Mouse (Mus musculus) ES-E14 (cell line): ENCODE measurements around the gene Il1r1. TPM values are rescaled to one million over a fixed set of nuclear protein-coding genes. Genes with fewer than 3 reads are reported as not detected.

Experiments used
- DNase-seq: peaks from one replicate; pipeline ENCODE4 v3.0.0-alpha.2; 2013; ENCODE audit warnings: low read depth, low spot score
- H3K27ac ChIP-seq: 2 replicates; pipeline ENCODE4 v1.5.1; 2012; ENCODE audit warnings: low read depth, mild to moderate bottlenecking, low read length, moderate library complexity, mixed read lengths; ENCODE audit not compliant: poor library complexity, insufficient read depth, severe bottlenecking
- H3K36me3 ChIP-seq: 2 replicates; pipeline ENCODE4 v1.6.1; 2012; ENCODE audit warnings: mild to moderate bottlenecking, low read length, moderate library complexity, mixed read lengths; ENCODE audit not compliant: control insufficient read depth, poor library complexity, insufficient read depth, severe bottlenecking
- H3K4me1 ChIP-seq, 2 experiments: fragments of 150-350 bp in 1 of 2; sonication (generic) in 1 of 2; 2 replicates each; pipeline ENCODE4 v1.6.1; 2012; ENCODE audit warnings: low read length in 2 of 2, mild to moderate bottlenecking in 1 of 2, mixed read lengths in 1 of 2; ENCODE audit not compliant: control insufficient read depth in 2 of 2, insufficient read depth in 2 of 2, poor library complexity in 1 of 2
- H3K4me3 ChIP-seq, 2 experiments: fragments of 150-350 bp in 1 of 2; sonication (generic) in 1 of 2; 2 replicates each; pipeline ENCODE4 v1.5.1; 2012; ENCODE audit warnings: low read length in 2 of 2, low read depth in 1 of 2, mild to moderate bottlenecking in 1 of 2, mixed read lengths in 1 of 2; ENCODE audit not compliant: insufficient read depth in 1 of 2, poor library complexity in 1 of 2, severe bottlenecking in 1 of 2
- H3K9ac ChIP-seq: 2 replicates; pipeline ENCODE4 v1.6.1; 2012; ENCODE audit warnings: low read depth, mild to moderate bottlenecking, low read length, mixed read lengths; ENCODE audit not compliant: poor library complexity, insufficient read depth, severe bottlenecking
- H3K9me3 ChIP-seq: fragments of 150-350 bp; sonication (generic); 2 replicates; pipeline ENCODE4 v1.6.1; 2012; ENCODE audit warnings: low read depth, mild to moderate bottlenecking, low read length; ENCODE audit not compliant: control insufficient read depth, insufficient read depth
- CHD2 ChIP-seq: IDR thresholded peaks from 2 replicates; pipeline ENCODE4 v1.6.1; 2014; ENCODE audit warnings: mild to moderate bottlenecking, low read depth, low read length, inconsistent platforms
- HCFC1 ChIP-seq: IDR thresholded peaks from 2 replicates; pipeline ENCODE4 v1.6.1; 2012; ENCODE audit warnings: low read length, inconsistent platforms, borderline replicate concordance; ENCODE audit not compliant: insufficient read depth
- MAFK ChIP-seq: IDR thresholded peaks from 2 replicates; pipeline ENCODE4 v1.6.1; 2014; ENCODE audit warnings: mild to moderate bottlenecking, low read depth, low read length, inconsistent platforms; ENCODE audit not compliant: insufficient read depth
- ZC3H11A ChIP-seq: IDR thresholded peaks from 2 replicates; pipeline ENCODE4 v1.6.1; 2012; ENCODE audit warnings: low read depth, mild to moderate bottlenecking, inconsistent platforms, low read length, borderline replicate concordance
- ZNF384 ChIP-seq: IDR thresholded peaks from 2 replicates; pipeline ENCODE4 v1.6.1; 2012; ENCODE audit warnings: low read depth, low read length, inconsistent platforms
- in situ Hi-C, 2 experiments: fragments of 600-800 bp; cut with MboI; formaldehyde crosslinking; loops; one replicate each; pipeline ENCODE4 v1.15.1; 2025; ENCODE audit warnings: low sequenced_read_pairs in 2 of 2, inconsistent platforms in 1 of 2; ENCODE audit not compliant: unreplicated experiment in 2 of 2
- total RNA-seq: library from RNA; depleted of rRNA; stranded (reverse); fragments of 300-350 nt; gene quantifications from 2 replicates; pipeline ENCODE4 v1.2.3, GENCODE M21; 2012

The Il1r1 gene
- total RNA-seq, 1 experiment: 0.36 TPM

DNA sequence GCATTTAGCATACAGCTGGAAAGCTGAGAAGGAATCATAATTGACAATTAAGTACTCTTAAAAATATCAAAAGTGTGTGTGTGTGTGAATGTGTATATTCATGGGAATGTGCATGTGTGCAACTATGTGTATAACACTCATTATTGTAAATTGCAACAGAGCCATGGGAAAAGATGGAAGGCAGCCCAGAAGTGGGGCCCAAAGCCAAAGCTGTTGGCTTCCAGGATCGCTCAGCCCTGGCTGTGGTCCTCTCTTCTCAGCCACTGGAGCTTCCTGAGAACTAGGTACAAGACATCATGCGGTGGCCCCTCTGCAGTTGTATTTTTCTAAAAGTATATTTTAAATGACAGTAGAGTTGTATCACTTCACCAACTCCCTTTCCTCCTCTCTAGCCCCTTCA is 44.0 kb upstream of the Il1r1 start:
- no peak for TF ChIP-seq HCFC1
- no peak for TF ChIP-seq MAFK
- no peak for TF ChIP-seq CHD2
- no peak for TF ChIP-seq ZNF384
- TF ChIP-seq ZC3H11A: no peak
- Histone ChIP-seq H3K36me3 (no peaks in the 10 kb centered on the region), H3K9me3 (no peaks in the 10 kb centered on the region), H3K27ac (no peak overlapping the region), H3K4me1 (no peaks in the 10 kb centered on the region), H3K9ac (no peak overlapping the region), H3K4me3 (no peak overlapping the region)
- DNase-seq: no peak
- in situ Hi-C loops: no loop called here

DNA sequence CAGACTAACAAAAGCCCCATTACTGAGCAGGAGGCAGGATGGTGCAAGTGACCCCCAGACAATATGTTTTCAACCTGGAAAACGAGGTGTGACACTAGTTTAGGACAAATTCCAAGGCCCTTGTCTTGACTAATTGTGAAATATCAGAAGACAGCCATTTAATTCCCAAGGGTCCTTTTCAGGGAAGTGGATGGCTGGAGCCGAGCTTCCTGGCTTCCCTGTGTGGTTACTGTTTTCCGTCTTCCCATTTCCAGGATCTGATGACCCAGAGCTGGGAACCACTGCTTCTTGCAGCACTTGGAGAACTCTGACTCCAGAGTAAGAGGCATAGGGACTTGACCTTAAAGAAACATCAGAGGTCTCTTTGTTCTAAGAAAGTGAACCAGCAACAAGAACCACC is 43.2 kb upstream of the Il1r1 start:
- Histone ChIP-seq H3K36me3 (no peaks in the 10 kb centered on the region), H3K4me3 (no peak overlapping the region), H3K9me3 (no peaks in the 10 kb centered on the region), H3K9ac (no peak overlapping the region), H3K4me1 (no peaks in the 10 kb centered on the region), H3K27ac (no peak overlapping the region)
- in situ Hi-C loops: no loop called here
- DNase-seq: no peak
- no peak for TF ChIP-seq HCFC1
- TF ChIP-seq ZC3H11A: no peak
- TF ChIP-seq MAFK: no peak

DNA sequence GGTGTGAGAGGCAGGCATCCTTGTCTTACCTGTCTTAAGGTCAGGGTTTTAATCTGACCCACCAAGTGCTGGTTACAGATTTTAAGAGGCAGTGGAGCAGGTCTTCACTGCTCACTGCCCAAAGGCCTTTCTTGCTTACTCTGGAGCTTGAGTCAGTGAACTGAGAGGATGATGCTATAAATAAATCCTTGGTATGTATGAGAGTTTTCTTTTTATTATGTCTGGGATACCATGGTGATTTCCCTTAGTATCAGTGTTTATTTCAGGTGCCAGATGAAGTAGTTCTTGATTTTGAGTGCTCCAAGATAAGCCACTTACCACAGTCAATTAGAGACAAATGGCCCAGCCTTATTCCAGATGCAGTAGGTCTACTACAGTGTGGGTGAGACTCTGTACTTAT is 41.5 kb upstream of the Il1r1 start:
- Histone ChIP-seq H3K27ac (no peak overlapping the region), H3K4me1 (no peaks in the 10 kb centered on the region), H3K36me3 (no peaks in the 10 kb centered on the region), H3K4me3 (no peak overlapping the region), H3K9ac (no peak overlapping the region), H3K9me3 (no peaks in the 10 kb centered on the region)
- in situ Hi-C loops: no loop called here
- no peak for DNase-seq
- no peak for TF ChIP-seq CHD2
- no peak for TF ChIP-seq ZC3H11A
- no peak for TF ChIP-seq MAFK
- TF ChIP-seq ZNF384: no peak
- TF ChIP-seq HCFC1: no peak

DNA sequence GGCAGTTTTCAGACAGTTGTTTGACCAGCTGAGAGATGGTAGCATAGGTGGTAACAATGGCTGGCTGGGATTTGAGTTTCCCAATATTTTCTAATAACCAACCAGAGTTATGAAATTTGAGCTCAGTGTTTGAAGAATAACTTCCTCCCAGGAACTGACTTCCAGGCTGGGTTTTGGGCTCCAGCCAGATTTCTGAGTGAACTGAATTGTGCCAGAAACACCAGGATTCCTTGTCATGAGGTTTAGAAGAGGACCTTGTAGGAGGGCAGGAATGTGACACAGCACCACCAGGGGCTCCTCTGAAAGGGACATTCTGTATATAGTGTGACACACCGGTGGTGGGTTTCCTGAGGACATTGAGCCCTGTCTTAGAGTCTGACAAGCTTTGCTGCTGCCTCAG is 36.9 kb upstream of the Il1r1 start:
- Histone ChIP-seq H3K9ac (no peak overlapping the region), H3K4me1 (no peaks in the 10 kb centered on the region), H3K4me3 (no peak overlapping the region), H3K36me3 (no peaks in the 10 kb centered on the region), H3K9me3 (no peaks in the 10 kb centered on the region), H3K27ac (no peak overlapping the region)
- DNase-seq: no peak
- in situ Hi-C loops: no loop called here
- TF ChIP-seq ZNF384 (no peak), CHD2 (no peak)

DNA sequence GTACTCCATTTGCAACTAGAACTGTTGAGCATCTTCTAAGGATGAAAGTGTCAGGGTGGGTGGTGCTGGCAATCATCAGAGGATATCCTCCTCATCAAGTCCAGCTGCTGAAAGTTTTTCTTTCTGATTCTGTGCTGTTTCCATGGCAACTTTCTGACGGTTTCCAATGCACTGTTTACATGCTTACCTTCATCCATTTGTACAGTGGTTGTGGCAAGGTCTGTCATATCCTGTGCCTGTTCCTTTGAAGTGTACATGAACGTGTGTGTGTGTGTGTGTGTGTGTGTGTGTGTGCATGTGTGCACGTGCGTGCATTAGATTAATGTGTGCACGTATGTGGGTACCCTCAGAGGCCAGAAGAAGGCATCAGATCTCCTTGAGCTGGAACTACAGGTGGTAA is 34.9 kb upstream of the Il1r1 start:
- Histone ChIP-seq H3K27ac (no peak overlapping the region), H3K9ac (no peak overlapping the region), H3K9me3 (no peaks in the 10 kb centered on the region), H3K4me1 (no peaks in the 10 kb centered on the region), H3K4me3 (no peak overlapping the region), H3K36me3 (no peaks in the 10 kb centered on the region)
- TF ChIP-seq ZNF384 (no peak), ZC3H11A (no peak), CHD2 (no peak), HCFC1 (no peak), MAFK (no peak)
- in situ Hi-C loops: no loop called here
- no peak for DNase-seq
